10 mouse cellular contexts compared by ENCODE assay signal in the genomic region with DNA sequence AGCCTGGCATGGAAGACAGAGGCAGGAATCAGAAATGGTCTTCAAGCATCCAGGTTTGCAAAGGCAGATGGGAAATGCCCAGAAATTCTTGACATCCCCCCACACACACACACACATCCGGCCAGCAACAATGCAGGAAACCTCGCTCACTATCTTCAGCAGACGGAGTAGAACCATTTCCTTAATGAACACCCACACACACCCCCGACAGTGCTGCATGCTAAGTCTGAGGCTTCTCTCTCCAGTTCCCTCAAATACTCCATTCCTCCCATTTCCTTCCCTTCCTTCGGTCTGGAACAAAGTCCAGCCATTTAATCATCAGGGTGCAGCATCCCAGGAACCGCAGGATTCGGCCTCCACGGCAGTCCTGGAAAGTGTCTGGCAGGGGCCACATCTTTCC. TPM values are rescaled to one million over a fixed set of nuclear protein-coding genes. Genes with fewer than 3 reads are reported as not detected.
DNase-seq lines count a peak whose midpoint lies in the region; ATAC-seq and TF ChIP-seq lines count a peak whose summit lies in the region.
"Had no signal": no experiment of that assay in that cellular context is flagged by ENCODE, and none has a peak within 500 bp of the region (broad histone marks: within the 10 kb centered on the region; RNA-seq: fewer than 3 reads in every experiment).

No protein-coding gene starts in this region.

- TF ChIP-seq CTCF in left cerebral cortex, adult 2 months (IDR thresholded peaks at IDR 0.05): no peak
- no peak for TF ChIP-seq CTCF in kidney, postnatal 0 days (IDR thresholded peaks at IDR 0.05; ENCODE audit: low read depth)

- no peak; the same call in 1 of the 2 replicates for ATAC-seq in heart, embryonic 11.5 days (replicated peaks; ENCODE audit: insufficient number of reproducible peaks, low FRiP score, low TSS enrichment)
- no peak for ATAC-seq in kidney, postnatal 0 days (replicated peaks; ENCODE audit: low FRiP score, low read depth)
- ATAC-seq in frontal cortex, adult (ENCODE audit: low TSS enrichment): no peak
- ATAC-seq: hindbrain, embryonic 16.5 days had no signal

- intact Hi-C loops in left cerebral cortex, adult 2 months (cut with DNase I): loop anchor here (5.0 to 10.0 kb wide), 2 partner anchors 417 to 534 kb away; a partner anchor contains a TSS

- peak overlapping the region; percentile 40 for H3K4me2 ChIP-seq in heart, embryonic 11.5 days
- 0 out of 2 replicates have a peak overlapping the region, but pooled peaks have one; percentile 15 for H3K4me2 ChIP-seq in kidney, postnatal 0 days (ENCODE audit: low read length)
- H3K4me2 ChIP-seq: neural tube, embryonic 12.5 days had no signal

- no peak overlapping the region for H3K27ac ChIP-seq in left cerebral cortex, adult 2 months
- peak overlapping the region; percentile 54 for H3K27ac ChIP-seq in heart, embryonic 11.5 days (ENCODE audit: low read depth, low read length)
- no peak overlapping the region for H3K27ac ChIP-seq in kidney, postnatal 0 days
- H3K27ac ChIP-seq: neural tube, embryonic 12.5 days had no signal

- 24% methylated on average over 8 of the region's 8 CpGs for WGBS in heart, embryonic 11.5 days (ENCODE audit: insufficient replicate concordance)
- 15% methylated on average over 8 of the region's 8 CpGs for WGBS in kidney, postnatal 0 days

- H3K36me3 ChIP-seq in heart, embryonic 11.5 days (ENCODE audit: control insufficient read depth, insufficient read depth, low read length): no peaks in the 10 kb centered on the region
- no peaks in the 10 kb centered on the region for H3K36me3 ChIP-seq in kidney, postnatal 0 days (ENCODE audit: insufficient read depth, low read length)
- H3K36me3 ChIP-seq: neural tube, embryonic 12.5 days had no signal

- no peak overlapping the region for H3K9ac ChIP-seq in heart, embryonic 11.5 days (ENCODE audit: low read depth, low read length)
- no peak overlapping the region for H3K9ac ChIP-seq in kidney, postnatal 0 days (ENCODE audit: low read depth, low read length)
- H3K9ac ChIP-seq: neural tube, embryonic 12.5 days had no signal

- H3K9me3 ChIP-seq in heart, embryonic 11.5 days (replicated peaks; ENCODE audit: control insufficient read depth, low read length): no peaks in the 10 kb centered on the region
- no peaks in the 10 kb centered on the region for H3K9me3 ChIP-seq in kidney, postnatal 0 days (replicated peaks; ENCODE audit: low read length)
- H3K9me3 ChIP-seq: neural tube, embryonic 12.5 days had no signal

- H3K4me1 ChIP-seq in heart, embryonic 11.5 days (ENCODE audit: control insufficient read depth, insufficient read depth, low read length): 0 out of 2 replicates have a peak, but pooled peaks cover 2% of the 10 kb centered on the region
- H3K4me1 ChIP-seq in kidney, postnatal 0 days (replicated peaks; ENCODE audit: insufficient read depth, low read length): peaks cover 11% of the 10 kb centered on the region; the same call in 1 of the 2 replicates

- DNase-seq in left cerebral cortex, adult 2 months (ENCODE audit: extremely low spot score in 1 of 2, low spot score in 2 of 2): no peak
- DNase-seq in left cerebral cortex, adult 11 months (ENCODE audit: low spot score): no peak
- peak; percentile 50 for DNase-seq in kidney, postnatal 0 days (ENCODE audit: low spot score)
- DNase-seq in lung, postnatal 14 days: peak; percentile 26
- no peak for DNase-seq in frontal cortex, postnatal 14 days (ENCODE audit: low spot score in 2 of 2)
- no peak for DNase-seq in cerebellum, adult 8-10 months

- H3K27me3 ChIP-seq in heart, embryonic 11.5 days (ENCODE audit: control insufficient read depth, insufficient read depth, low read length): peaks cover 46% of the 10 kb centered on the region
- peaks cover 38% of the 10 kb centered on the region for H3K27me3 ChIP-seq in kidney, postnatal 0 days (ENCODE audit: insufficient read depth, low read length)

- H3K4me3 ChIP-seq in left cerebral cortex, adult 2 months: peak overlapping the region; percentile 27
- no peak overlapping the region for H3K4me3 ChIP-seq in heart, embryonic 11.5 days (ENCODE audit: low read depth, low read length)
- H3K4me3 ChIP-seq in kidney, postnatal 0 days (replicated peaks; ENCODE audit: low read depth, low read length): no peak overlapping the region
- H3K4me3 ChIP-seq: neural tube, embryonic 12.5 days had no signal

RNA-seq across cellular contexts. Expression of a gene that starts 4.4 kb away (rescaled TPM):
- total RNA-seq in left cerebral cortex, adult 2 months (2021): 10 to 100 TPM; 35.2 to 37.9 TPM
- polyA plus RNA-seq in heart, embryonic 11.5 days (2014; fragmentation: Nextera tagmentation; extraction: Ambion mirVana): 20.4 and 23.1 TPM in 2 replicates
- 10.3 and 10.9 TPM in 2 replicates for polyA plus RNA-seq in kidney, postnatal 0 days (2015; fragmentation: Nextera tagmentation; extraction: Ambion mirVana)

Comparison
In these comparisons a context has a peak if more than half of its experiments do, and no peak if none do; other contexts are left out.
1. DNase-seq: peak in kidney, postnatal 0 days (single experiment) and lung, postnatal 14 days (single experiment); none in left cerebral cortex, adult 2 months (0 of 2), left cerebral cortex, adult 11 months (single experiment), frontal cortex, postnatal 14 days (0 of 2) and cerebellum, adult 8-10 months (single experiment).